Mouse (Mus musculus) midbrain, embryonic 16.5 days (tissue): Measurements from ENCODE around the gene Sele. TPM values are rescaled to one million over a fixed set of nuclear protein-coding genes. Genes with fewer than 3 reads are reported as not detected.
"Not testable (repeated sequence)": the region's sequence is repeated elsewhere in the genome, so short reads cannot be mapped to it uniquely, and the experiment has no call there.

ENCODE experiments used
- ATAC-seq: fragments of 200-750 bp; cut with Nextera tagmentation; 2 replicates; pipeline ENCODE4 v1.8.0; 2017; ENCODE audit warnings: moderate TSS enrichment
- H3K27ac ChIP-seq: fragments of 300-500 bp; sonication (generic); 2 replicates; pipeline ENCODE4 v1.5.1; 2014; ENCODE audit warnings: mild to moderate bottlenecking, low read length, mixed read lengths
- H3K27me3 ChIP-seq: fragments of 300-500 bp; sonication (generic); 2 replicates; pipeline ENCODE4 v1.6.1; 2014; ENCODE audit warnings: low read depth, low read length, mixed read lengths; ENCODE audit not compliant: control insufficient read depth, insufficient read depth
- H3K36me3 ChIP-seq: fragments of 300-500 bp; sonication (generic); 2 replicates; pipeline ENCODE4 v1.6.1; 2014; ENCODE audit warnings: mild to moderate bottlenecking, low read length, moderate library complexity, mixed read lengths; ENCODE audit not compliant: control insufficient read depth, insufficient read depth
- H3K4me1 ChIP-seq: fragments of 300-500 bp; sonication (generic); 2 replicates; pipeline ENCODE4 v1.6.1; 2014; ENCODE audit warnings: mild to moderate bottlenecking, low read length, mixed read lengths; ENCODE audit not compliant: control insufficient read depth, insufficient read depth
- H3K4me2 ChIP-seq: fragments of 300-500 bp; sonication (generic); 2 replicates; pipeline ENCODE4 v1.6.1; 2014; ENCODE audit warnings: mild to moderate bottlenecking, low read length, mixed read lengths
- H3K4me3 ChIP-seq: fragments of 300-500 bp; sonication (generic); 2 replicates; pipeline ENCODE4 v1.5.1; 2014; ENCODE audit warnings: low read depth, mild to moderate bottlenecking, low read length, moderate library complexity, mixed read lengths
- H3K9ac ChIP-seq: fragments of 300-500 bp; sonication (generic); 2 replicates; pipeline ENCODE4 v1.6.1; 2014; ENCODE audit warnings: low read depth, low read length, mixed read lengths
- H3K9me3 ChIP-seq: fragments of 300-500 bp; sonication (generic); replicated peaks from 2 replicates; pipeline ENCODE4 v1.6.1; 2014; ENCODE audit warnings: mild to moderate bottlenecking, low read length, mixed read lengths; ENCODE audit not compliant: control insufficient read depth, poor library complexity, severe bottlenecking
- WGBS: fragments of 180-500 bp; shearing (Covaris S2); extraction: QIAGEN DNeasy Blood & Tissue Kit; methylation state at CpG from one replicate; pipeline ENCODE4 v1.1.7; 2014; 5-methylcytosine and 5-hydroxymethylcytosine counted together
- polyA plus RNA-seq: library from polyadenylated mRNA; unstranded; fragments of >200 nt; fragmentation: Nextera tagmentation; extraction: Ambion mirVana; gene quantifications from 2 replicates; pipeline ENCODE4 v1.2.1, GENCODE M21; 2015

Gene Sele
- not detected in 2 replicates for polyA plus RNA-seq

GRCm38 (mm10) chr1:164047934-164048333 lies at the start of gene Sele:
TSS of gene Sele (plus strand) at chr1:164048234.
- no peak within 1 kb of the TSS for H3K27ac ChIP-seq
- no peaks in the 10 kb centered on the region for H3K9me3 ChIP-seq
- no peak within 1 kb of the TSS for H3K9ac ChIP-seq
- H3K27me3 ChIP-seq = no peaks in the 10 kb centered on the region
- no peak within 1 kb of the TSS for H3K4me3 ChIP-seq
- ATAC-seq = no peak
- WGBS = 80% methylated on average over 5 of the region's 5 CpGs
- no peaks in the 10 kb centered on the region for H3K36me3 ChIP-seq
- H3K4me1 ChIP-seq = no peaks in the 10 kb centered on the region
- H3K4me2 ChIP-seq = no peak within 1 kb of the TSS

GRCm38 (mm10) chr1:164001831-164002452 lies 46.1 kb upstream of the Sele start:
- 47% methylated on average over 6 of the region's 6 CpGs for WGBS
- no peak for ATAC-seq

GRCm38 (mm10) chr1:164004311-164004710 lies 43.7 kb upstream of the Sele start:
- no peaks in the 10 kb centered on the region for H3K27me3 ChIP-seq
- no peak overlapping the region for H3K9ac ChIP-seq
- H3K27ac ChIP-seq = no peak overlapping the region
- ATAC-seq = no peak
- H3K36me3 ChIP-seq = no peaks in the 10 kb centered on the region
- no peak overlapping the region for H3K4me2 ChIP-seq
- whole genome bisulfite sequencing = 84% methylated on average over 3 of the region's 3 CpGs
- H3K4me1 ChIP-seq = no peaks in the 10 kb centered on the region
- H3K4me3 ChIP-seq = no peak overlapping the region
- no peaks in the 10 kb centered on the region for H3K9me3 ChIP-seq

More at GRCm38 (mm10) chr1:164001831-164002452, 46.1 kb upstream of the Sele start:
- Histone ChIP-seq H3K4me2 (no peak overlapping the region), H3K4me1 (no peaks in the 10 kb centered on the region), H3K27me3 (no peaks in the 10 kb centered on the region), H3K4me3 (no peak overlapping the region), H3K36me3 (no peaks in the 10 kb centered on the region), H3K9ac (no peak overlapping the region), H3K9me3 (no peaks in the 10 kb centered on the region), H3K27ac (no peak overlapping the region)

- H3K4me2 ChIP-seq = no peak overlapping the region
- no peaks in the 10 kb centered on the region for H3K4me1 ChIP-seq
- no peaks in the 10 kb centered on the region for H3K27me3 ChIP-seq
- no peak for ATAC-seq
- no peaks in the 10 kb centered on the region for H3K9me3 ChIP-seq
- H3K36me3 ChIP-seq = no peaks in the 10 kb centered on the region
- H3K9ac ChIP-seq = no peak overlapping the region
- H3K4me3 ChIP-seq = no peak overlapping the region
- H3K27ac ChIP-seq = no peak overlapping the region
- 50% methylated on average over 2 of the region's 2 CpGs for WGBS
These were observed 38.8 kb upstream of the Sele start for GRCm38 (mm10) chr1:164009235-164009634.

GRCm38 (mm10) chr1:164014616-164015015 lies 33.4 kb upstream of the Sele start:
- WGBS = 93% methylated on average over 1 of the region's 1 CpGs
- no peaks in the 10 kb centered on the region for H3K27me3 ChIP-seq
- no peak overlapping the region for H3K9ac ChIP-seq
- no peak overlapping the region for H3K27ac ChIP-seq
- no peaks in the 10 kb centered on the region for H3K4me1 ChIP-seq
- no peak overlapping the region for H3K4me2 ChIP-seq
- H3K36me3 ChIP-seq = no peaks in the 10 kb centered on the region
- H3K9me3 ChIP-seq = no peaks in the 10 kb centered on the region
- no peak overlapping the region for H3K4me3 ChIP-seq
- no peak for ATAC-seq

- H3K27me3 ChIP-seq = no peaks in the 10 kb centered on the region
- H3K9ac ChIP-seq = no peak overlapping the region
- H3K4me2 ChIP-seq = no peak overlapping the region
- no peak for ATAC-seq
- no peak overlapping the region for H3K4me3 ChIP-seq
- H3K9me3 ChIP-seq = no peaks in the 10 kb centered on the region
- H3K36me3 ChIP-seq = no peaks in the 10 kb centered on the region
- 91% methylated on average over 16 of the region's 16 CpGs for WGBS
- H3K4me1 ChIP-seq = no peaks in the 10 kb centered on the region
- H3K27ac ChIP-seq = no peak overlapping the region
These were observed 29.7 kb upstream of the Sele start for GRCm38 (mm10) chr1:164018221-164018896.

- H3K9me3 ChIP-seq = no peaks in the 10 kb centered on the region
- no peak overlapping the region for H3K9ac ChIP-seq
- H3K36me3 ChIP-seq = no peaks in the 10 kb centered on the region
- no peak overlapping the region for H3K4me3 ChIP-seq
- no peak overlapping the region for H3K27ac ChIP-seq
- no peak for ATAC-seq
- no peaks in the 10 kb centered on the region for H3K4me1 ChIP-seq
- 43% methylated on average over 6 of the region's 6 CpGs for WGBS
- no peaks in the 10 kb centered on the region for H3K27me3 ChIP-seq
- no peak overlapping the region for H3K4me2 ChIP-seq
These were observed 28.2 kb upstream of the Sele start for GRCm38 (mm10) chr1:164019789-164020188.

GRCm38 (mm10) chr1:164020746-164021145 lies 27.3 kb upstream of the Sele start:
- not testable (repeated sequence) for H3K4me1 ChIP-seq, H3K9ac ChIP-seq, ATAC-seq, H3K4me2 ChIP-seq, H3K27me3 ChIP-seq, H3K27ac ChIP-seq, H3K36me3 ChIP-seq, H3K9me3 ChIP-seq, H3K4me3 ChIP-seq
- WGBS = 77% methylated on average over 3 of the region's 3 CpGs

GRCm38 (mm10) chr1:164022106-164022505 lies 25.9 kb upstream of the Sele start:
- 85% methylated on average over 5 of the region's 5 CpGs for WGBS

More at GRCm38 (mm10) chr1:164022106-164022505, 25.9 kb upstream of the Sele start:
- not testable (repeated sequence) for H3K9ac ChIP-seq, H3K27me3 ChIP-seq, H3K4me3 ChIP-seq, ATAC-seq, H3K36me3 ChIP-seq, H3K4me2 ChIP-seq, H3K4me1 ChIP-seq, H3K27ac ChIP-seq, H3K9me3 ChIP-seq
